Mouse (Mus musculus): ENCODE measurements at regions not wholly inside any gene's neighbourhood (a gene's known extent, or its start where the extent isn't known, plus 50 kb on each side); places are given as distances from the start of the nearest gene placed in this dataset.

- H3K4me3 ChIP-seq: peak overlapping the region; percentile 40; the same call in 1 of the 2 replicates
- no peaks in the 10 kb centered on the region for H3K36me3 ChIP-seq (replicated peaks)
- peak; percentile 65 for DNase-seq (ENCODE audit: extremely low spot score, low spot score)
- H3K4me1 ChIP-seq: peaks cover 54% of the 10 kb centered on the region
- peaks cover 85% of the 10 kb centered on the region for H3K27me3 ChIP-seq (ENCODE audit: poor library complexity, severe bottlenecking)
- no peaks in the 10 kb centered on the region for H3K9me3 ChIP-seq
- WGBS: 8% methylated on average over 6 of the region's 6 CpGs
- peak overlapping the region; percentile 84 for H3K27ac ChIP-seq
These were observed 77.4 kb upstream of the Otx2 start for GRCm38 (mm10) chr14:48750994-48751393.

GRCm38 (mm10) chr14:48748976-48749375 is 75.4 kb upstream of the Otx2 start:
- Histone ChIP-seq H3K27me3 (ENCODE audit: poor library complexity, severe bottlenecking) (peaks cover 74% of the 10 kb centered on the region), H3K9me3 (peaks cover 3% of the 10 kb centered on the region; the same call in 1 of the 2 replicates)
- WGBS: 96% methylated on average over 12 of the region's 12 CpGs

GRCm38 (mm10) chr14:48747936-48748335 is 74.3 kb upstream of the Otx2 start:
- Histone ChIP-seq H3K4me3 (no peak overlapping the region), H3K27ac (no peak overlapping the region), H3K36me3 (replicated peaks) (no peaks in the 10 kb centered on the region), H3K9me3 (peaks cover 9% of the 10 kb centered on the region; the same call in 1 of the 2 replicates), H3K27me3 (ENCODE audit: poor library complexity, severe bottlenecking) (peaks cover 74% of the 10 kb centered on the region), H3K4me1 (peaks cover 36% of the 10 kb centered on the region)
- DNase-seq (ENCODE audit: extremely low spot score, low spot score): no peak
- WGBS: 92% methylated on average over 1 of the region's 1 CpGs

More at GRCm38 (mm10) chr14:48748976-48749375, 75.4 kb upstream of the Otx2 start:
- peaks cover 46% of the 10 kb centered on the region for H3K4me1 ChIP-seq
- DNase-seq (ENCODE audit: extremely low spot score, low spot score): no peak
- H3K36me3 ChIP-seq (replicated peaks): no peaks in the 10 kb centered on the region
- no peak overlapping the region for H3K27ac ChIP-seq
- H3K4me3 ChIP-seq: no peak overlapping the region

GRCm38 (mm10) chr14:48740942-48741602 is 67.5 kb upstream of the Otx2 start:
- Histone ChIP-seq H3K27ac (peak overlapping the region; percentile 44; the same call in 1 of the 2 replicates), H3K36me3 (replicated peaks) (no peaks in the 10 kb centered on the region), H3K27me3 (ENCODE audit: poor library complexity, severe bottlenecking) (peaks cover 41% of the 10 kb centered on the region), H3K4me3 (peak overlapping the region; percentile 18; the same call in 1 of the 2 replicates), H3K4me1 (peaks cover 62% of the 10 kb centered on the region), H3K9me3 (peaks cover 9% of the 10 kb centered on the region; the same call in 1 of the 2 replicates)
- no peak for DNase-seq (ENCODE audit: extremely low spot score, low spot score)
- 19% methylated on average over 7 of the region's 7 CpGs for whole genome bisulfite sequencing

GRCm38 (mm10) chr14:48739121-48739520 is 65.5 kb upstream of the Otx2 start:
- DNase-seq (ENCODE audit: extremely low spot score, low spot score): no peak
- peak overlapping the region; percentile 29; the same call in 1 of the 2 replicates for H3K4me3 ChIP-seq
- peak overlapping the region; percentile 82 for H3K27ac ChIP-seq
- WGBS: 52% methylated on average over 4 of the region's 4 CpGs
- H3K9me3 ChIP-seq: peaks cover 8% of the 10 kb centered on the region; the same call in 1 of the 2 replicates
- peaks cover 74% of the 10 kb centered on the region for H3K4me1 ChIP-seq
- H3K27me3 ChIP-seq (ENCODE audit: poor library complexity, severe bottlenecking): peaks cover 39% of the 10 kb centered on the region
- no peaks in the 10 kb centered on the region for H3K36me3 ChIP-seq (replicated peaks)

GRCm38 (mm10) chr14:48738641-48739040 is 65.0 kb upstream of the Otx2 start:
- no peak for DNase-seq (ENCODE audit: extremely low spot score, low spot score)
- H3K27ac ChIP-seq: peak overlapping the region; percentile 82
- peaks cover 3% of the 10 kb centered on the region; the same call in 1 of the 2 replicates for H3K9me3 ChIP-seq
- H3K27me3 ChIP-seq (ENCODE audit: poor library complexity, severe bottlenecking): peaks cover 38% of the 10 kb centered on the region
- no peaks in the 10 kb centered on the region for H3K36me3 ChIP-seq (replicated peaks)
- WGBS: 35% methylated on average over 10 of the region's 10 CpGs
- peaks cover 78% of the 10 kb centered on the region for H3K4me1 ChIP-seq
- H3K4me3 ChIP-seq: peak overlapping the region; percentile 29; the same call in 1 of the 2 replicates

GRCm38 (mm10) chr14:48738213-48738612 is 64.6 kb upstream of the Otx2 start:
- Histone ChIP-seq H3K36me3 (replicated peaks) (no peaks in the 10 kb centered on the region), H3K9me3 (no peaks in the 10 kb centered on the region), H3K27ac (peak overlapping the region; percentile 82), H3K27me3 (ENCODE audit: poor library complexity, severe bottlenecking) (peaks cover 33% of the 10 kb centered on the region), H3K4me3 (peak overlapping the region; percentile 29), H3K4me1 (peaks cover 78% of the 10 kb centered on the region)
- DNase-seq (ENCODE audit: extremely low spot score, low spot score): peak; percentile 79
- 18% methylated on average over 10 of the region's 10 CpGs for WGBS

GRCm38 (mm10) chr14:48736969-48737860 is 63.6 kb upstream of the Otx2 start:
- peak overlapping the region; percentile 82 for H3K27ac ChIP-seq
- H3K9me3 ChIP-seq: no peaks in the 10 kb centered on the region
- H3K4me1 ChIP-seq: peaks cover 77% of the 10 kb centered on the region
- 32% methylated on average over 14 of the region's 14 CpGs for WGBS
- peaks cover 27% of the 10 kb centered on the region for H3K27me3 ChIP-seq (ENCODE audit: poor library complexity, severe bottlenecking)
- no peaks in the 10 kb centered on the region for H3K36me3 ChIP-seq (replicated peaks)
- peak; percentile 39 for DNase-seq (ENCODE audit: extremely low spot score, low spot score)
- H3K4me3 ChIP-seq: peak overlapping the region; percentile 29; the same call in 1 of the 2 replicates

- Histone ChIP-seq H3K27me3 (ENCODE audit: poor library complexity, severe bottlenecking) (peaks cover 22% of the 10 kb centered on the region), H3K36me3 (replicated peaks) (no peaks in the 10 kb centered on the region), H3K4me1 (peaks cover 67% of the 10 kb centered on the region), H3K4me3 (no peak overlapping the region), H3K9me3 (no peaks in the 10 kb centered on the region), H3K27ac (peak overlapping the region; percentile 82)
- 34% methylated on average over 6 of the region's 6 CpGs for WGBS
- DNase-seq (ENCODE audit: extremely low spot score, low spot score): no peak
These were observed 62.6 kb upstream of the Otx2 start for GRCm38 (mm10) chr14:48736211-48736610.

- Histone ChIP-seq H3K36me3 (replicated peaks) (no peaks in the 10 kb centered on the region), H3K27me3 (ENCODE audit: poor library complexity, severe bottlenecking) (0 out of 2 replicates have a peak, but pooled peaks cover 6% of the 10 kb centered on the region), H3K4me1 (peaks cover 4% of the 10 kb centered on the region; the same call in 1 of the 2 replicates), H3K27ac (no peak overlapping the region), H3K9me3 (no peaks in the 10 kb centered on the region; the same call in 1 of the 2 replicates), H3K4me3 (no peak overlapping the region)
- no peak for DNase-seq (ENCODE audit: extremely low spot score, low spot score)
- WGBS: 84% methylated on average over 2 of the region's 2 CpGs
These were observed 56.4 kb upstream of the Otx2 start for GRCm38 (mm10) chr14:48729996-48730395.

Measured in forebrain, embryonic 10.5 days (tissue).